Mouse (Mus musculus) inflammation-experienced regulatory T-cells (primary cell): ENCODE measurements around the gene Kazald1. TPM values are rescaled to one million over a fixed set of nuclear protein-coding genes. Genes with fewer than 3 reads are reported as not detected.

Experiments used
- polyA plus RNA-seq, 2 experiments: library from polyadenylated mRNA; unstranded; fragments of 100-300 nt; shearing (Covaris generic); gene quantifications; one replicate each; pipeline ENCODE4 v1.2.1; 2017

Gene Kazald1
- 1 to 10 TPM in 1 of 2 experiments, under 1 TPM in 1; 0.37 to 1.6 TPM for polyA plus RNA-seq

DNA sequence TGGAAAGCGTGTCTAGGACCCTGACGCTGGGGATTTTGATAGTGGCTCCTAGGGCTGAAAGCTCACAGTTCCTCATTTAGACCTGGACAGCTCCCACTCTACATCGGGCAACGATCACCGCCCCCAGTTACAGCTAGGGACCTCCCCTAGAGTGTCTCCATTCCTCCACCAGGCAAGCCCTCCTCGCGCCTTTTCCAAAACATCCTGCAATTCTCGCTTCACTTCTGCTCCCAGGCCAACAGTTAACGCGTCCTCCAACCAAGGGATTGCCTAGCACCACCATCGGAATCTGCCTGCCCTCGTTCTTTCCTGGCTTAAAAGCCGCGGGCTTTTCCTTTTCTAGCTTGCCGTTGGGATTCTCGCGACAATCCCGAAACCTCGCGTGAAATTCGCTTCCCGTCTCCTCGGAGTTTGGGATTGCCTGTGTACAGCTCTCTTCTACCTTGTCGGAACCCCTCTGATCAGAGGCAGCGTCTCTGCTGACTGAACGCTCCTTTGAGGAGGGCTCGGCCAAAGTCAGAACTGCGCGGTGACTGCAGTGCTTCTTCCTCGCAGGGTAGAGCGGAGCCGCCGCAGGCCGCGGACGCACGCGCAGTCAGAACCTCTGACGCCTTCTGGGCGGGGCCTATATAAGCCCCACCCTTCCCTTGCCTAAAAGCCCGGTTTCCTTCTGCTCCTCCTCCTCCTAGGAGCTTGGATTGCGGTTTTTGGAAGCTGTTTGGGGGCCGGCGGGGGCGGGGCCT, at the start of gene Kazald1:
Gene Kazald1 (plus strand): TSS at position 662 of the 743 bp plus-strand sequence.

DNA sequence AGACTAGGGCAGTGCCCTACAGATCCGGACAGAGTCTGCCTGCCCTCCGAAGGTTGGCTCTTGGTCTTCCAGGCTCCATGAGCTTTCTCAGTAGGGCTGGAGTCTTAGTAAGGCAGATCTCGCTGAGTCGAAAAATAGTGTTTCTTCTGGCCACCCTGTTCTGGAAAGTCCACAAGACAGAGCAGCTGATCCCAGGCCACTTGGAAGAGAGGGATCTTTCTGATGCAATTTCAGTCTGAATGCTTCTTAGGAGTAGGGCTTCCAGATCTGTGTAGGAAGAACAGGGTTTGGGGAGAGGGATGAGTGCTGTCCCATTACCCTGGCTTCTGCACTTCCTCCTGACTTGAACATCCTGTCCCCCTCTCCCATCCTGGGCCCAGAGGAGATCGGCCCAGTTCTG, 29.4 kb upstream of the Kazald1 start, which contains the start of gene Pdzd7:
Gene Pdzd7 (minus strand): TSS at position 67 of the 400 bp plus-strand sequence.

DNA sequence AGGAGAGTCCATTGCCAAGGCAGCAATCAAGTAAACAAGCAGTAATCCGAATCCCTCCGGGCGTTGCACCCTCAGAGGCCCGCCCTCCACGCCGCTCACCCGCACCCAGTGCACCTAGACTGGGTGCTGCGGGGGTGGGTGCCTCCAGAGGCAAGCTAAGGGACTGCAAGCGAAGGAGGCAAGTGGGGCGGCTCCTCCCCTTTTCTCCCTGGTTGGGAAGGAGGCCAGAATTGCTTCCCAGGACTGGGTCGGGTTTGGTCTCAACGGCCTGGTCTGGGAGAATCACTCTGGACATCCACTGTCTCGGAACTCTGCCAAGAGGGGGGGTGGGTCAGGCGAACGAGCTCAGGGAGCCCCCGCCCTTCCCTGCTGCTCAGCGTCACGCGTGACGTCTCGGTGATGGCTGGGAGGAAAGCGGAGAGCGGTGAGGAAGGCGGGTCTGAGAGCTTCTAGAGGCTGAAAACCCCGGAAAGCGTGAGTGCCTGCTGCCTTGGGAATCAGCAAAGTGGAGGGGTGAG, 27.6 kb upstream of the Kazald1 start, which contains the start of gene Sfxn3:
Gene Sfxn3 (plus strand): TSS at position 87 of the 518 bp plus-strand sequence.

Other genes with a start within 250 kb of the Kazald1 start
- gene Slf2, start 144.1 kb upstream of the Kazald1 start, polyA plus RNA-seq: 10 to 100 TPM; 35.8 to 41.4 TPM
- gene Sema4g, start 86.1 kb upstream of the Kazald1 start, polyA plus RNA-seq: 1 to 10 TPM in 1 of 2 experiments, under 1 TPM in 1; 0.36 to 1.4 TPM
- gene Twnk, start 69.6 kb upstream of the Kazald1 start, polyA plus RNA-seq: 10 to 100 TPM; 13.5 to 15.4 TPM
- 10 to 100 TPM; 54.3 to 60.8 TPM for gene Mrpl43, start 68.8 kb upstream of the Kazald1 start, polyA plus RNA-seq
- 1 to 10 TPM; 6.6 to 7.6 TPM for gene Lzts2, start 60.8 kb upstream of the Kazald1 start, polyA plus RNA-seq
- under 1 TPM; 0.41 to 0.76 TPM for gene Pdzd7, start 29.5 kb upstream of the Kazald1 start, polyA plus RNA-seq
- 10 to 100 TPM; 68.5 to 71.5 TPM for gene Sfxn3, start 27.7 kb upstream of the Kazald1 start, polyA plus RNA-seq
- gene Tlx1, start 75.4 kb downstream of the Kazald1 start, polyA plus RNA-seq: not detected
- not detected for gene Lbx1, start 160.6 kb downstream of the Kazald1 start, polyA plus RNA-seq